13 mouse cellular contexts compared by ENCODE assay signal in genomic region chr11:108586551-108587184, GRCm38 (mm10).
A peak's percentile ranks its signal among the peaks of the same experiment; 100 is the strongest.
DNase-seq lines count a peak whose midpoint lies in the region; ATAC-seq and TF ChIP-seq lines count a peak whose summit lies in the region.
"Had no signal": no experiment of that assay in that cellular context is flagged by ENCODE, and none has a peak within 500 bp of the region (broad histone marks: within the 10 kb centered on the region; RNA-seq: fewer than 3 reads in every experiment).

No protein-coding gene starts in this region.

- WGBS in liver, adult 2 months, result 80% methylated on average over 7 of the region's 7 CpGs
- 67% methylated on average over 7 of the region's 7 CpGs for whole genome bisulfite sequencing in liver, embryonic 12.5 days (ENCODE audit: insufficient replicate concordance)
- 33% methylated on average over 7 of the region's 7 CpGs for WGBS in embryonic facial prominence, embryonic 10.5 days

- H3K27me3 ChIP-seq in liver, adult 2 months (ENCODE audit: control insufficient read depth, insufficient read depth, low read length), result no peaks in the 10 kb centered on the region
- no peaks in the 10 kb centered on the region for H3K27me3 ChIP-seq in liver, embryonic 12.5 days (replicated peaks)
- no peaks in the 10 kb centered on the region for H3K27me3 ChIP-seq in embryonic facial prominence, embryonic 10.5 days (replicated peaks; ENCODE audit: low read depth, poor library complexity, severe bottlenecking)
- H3K27me3 ChIP-seq: liver, embryonic 15.5 days had no signal

- TF ChIP-seq POLR2A in liver, adult 2 months (IDR thresholded peaks at IDR 0.05; ENCODE audit: extremely low read depth, insufficient read depth, low read length), result no peak

- H3K4me3 ChIP-seq in liver, adult 2 months (ENCODE audit: insufficient read depth, low read depth, low read length), result no peak overlapping the region
- no peak overlapping the region for H3K4me3 ChIP-seq in liver, embryonic 12.5 days
- H3K4me3 ChIP-seq in embryonic facial prominence, embryonic 10.5 days, result no peak overlapping the region
- H3K4me3 ChIP-seq: heart, embryonic 10.5 days; liver, embryonic 15.5 days had no signal

- no peak for TF ChIP-seq CTCF in liver, adult 2 months (IDR thresholded peaks at IDR 0.05; ENCODE audit: low read depth, low read length)

- no peaks in the 10 kb centered on the region for H3K4me1 ChIP-seq in liver, adult 2 months (ENCODE audit: control insufficient read depth, insufficient read depth, low read length)
- H3K4me1 ChIP-seq in liver, embryonic 12.5 days, result no peaks in the 10 kb centered on the region
- H3K4me1 ChIP-seq in embryonic facial prominence, embryonic 10.5 days, result peaks cover 28% of the 10 kb centered on the region
- H3K4me1 ChIP-seq: liver, embryonic 15.5 days had no signal

- no peak overlapping the region for H3K4me2 ChIP-seq in liver, embryonic 12.5 days
- H3K4me2 ChIP-seq: liver, embryonic 15.5 days had no signal

- no peaks in the 10 kb centered on the region for H3K36me3 ChIP-seq in liver, adult 2 months (ENCODE audit: control insufficient read depth, insufficient read depth, low read length)
- H3K36me3 ChIP-seq in liver, embryonic 12.5 days, result no peaks in the 10 kb centered on the region
- no peaks in the 10 kb centered on the region for H3K36me3 ChIP-seq in embryonic facial prominence, embryonic 10.5 days (replicated peaks)
- H3K36me3 ChIP-seq: heart, embryonic 10.5 days; liver, embryonic 15.5 days had no signal

- H3K9ac ChIP-seq in liver, adult 2 months (ENCODE audit: low read depth, low read length), result no peak overlapping the region
- no peak overlapping the region for H3K9ac ChIP-seq in liver, embryonic 12.5 days
- H3K9ac ChIP-seq: liver, embryonic 15.5 days had no signal

- H3K9me3 ChIP-seq in liver, embryonic 12.5 days (replicated peaks), result no peaks in the 10 kb centered on the region
- no peaks in the 10 kb centered on the region for H3K9me3 ChIP-seq in embryonic facial prominence, embryonic 10.5 days
- H3K9me3 ChIP-seq: heart, embryonic 10.5 days; liver, embryonic 15.5 days had no signal

- DNase-seq in adrenal gland, adult 2 months, result peak; percentile 36
- no peak for DNase-seq in adrenal gland, postnatal 4 days (ENCODE audit: low spot score in 2 of 2)
- DNase-seq in liver, adult 2 months (ENCODE audit: extremely low read depth, low read depth, low spot score), result peak; percentile 60
- DNase-seq in embryonic facial prominence, embryonic 10.5 days (ENCODE audit: low spot score), result peak; percentile 71
- peak; percentile 37 for DNase-seq in lung, postnatal 14 days
- DNase-seq in cerebellum, postnatal 36 days, result no peak
- DNase-seq: spleen, adult 18-20 months; thymus, postnatal 36 days had no signal

- H3K79me2 ChIP-seq in liver, adult 2 months (ENCODE audit: control insufficient read depth, insufficient read depth, low read length), result no peaks in the 10 kb centered on the region

- H3K27ac ChIP-seq in liver, adult 2 months (replicated peaks; ENCODE audit: insufficient read depth, low read depth, low read length), result no peak overlapping the region
- no peak overlapping the region for H3K27ac ChIP-seq in liver, embryonic 12.5 days
- H3K27ac ChIP-seq in embryonic facial prominence, embryonic 10.5 days (replicated peaks), result peak overlapping the region; percentile 49
- H3K27ac ChIP-seq: heart, embryonic 10.5 days; liver, embryonic 15.5 days had no signal

- ATAC-seq in liver, embryonic 12.5 days, result no peak
- ATAC-seq in granulocyte monocyte progenitor cell, adult 5-6 weeks (replicated peaks; ENCODE audit: poor library complexity, severe bottlenecking), result no peak
- ATAC-seq: hindbrain, embryonic 16.5 days had no signal

Comparison
In these comparisons a context has a peak if more than half of its experiments do, and no peak if none do; other contexts are left out.
1. DNase-seq: peak in adrenal gland, adult 2 months (single experiment), liver, adult 2 months (single experiment), embryonic facial prominence, embryonic 10.5 days (single experiment) and lung, postnatal 14 days (single experiment); none in adrenal gland, postnatal 4 days (0 of 2) and cerebellum, postnatal 36 days (0 of 2).